Mouse (Mus musculus): ENCODE data around the gene Ccnt2.
"Not testable (repeated sequence)": the region's sequence is repeated elsewhere in the genome, so short reads cannot be mapped to it uniquely, and the experiment has no call there.

DNA sequence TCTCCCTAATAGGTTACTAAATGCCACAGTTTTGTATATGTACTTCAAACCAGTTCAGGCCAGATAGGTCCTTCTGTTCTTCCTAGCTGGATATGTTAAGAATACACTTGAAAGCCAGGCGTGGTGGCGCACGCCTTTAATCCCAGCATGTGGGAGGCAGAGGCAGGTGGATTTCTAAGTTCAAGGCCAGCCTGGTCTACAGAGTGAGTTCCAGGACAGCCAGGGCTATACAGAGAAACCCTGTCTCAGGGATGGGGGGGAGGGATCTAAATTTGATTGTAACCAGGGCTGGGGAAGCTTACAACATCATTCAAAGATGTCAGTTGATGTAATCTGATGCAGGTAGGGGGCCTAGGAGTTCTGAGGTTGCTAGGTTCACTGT, 16.8 kb upstream of the Ccnt2 start:
- not testable (repeated sequence) for TF ChIP-seq CTCF, EP300 (IDR thresholded peaks at IDR 0.05; ENCODE audit: low read depth)

Measured in liver, postnatal 0 days (tissue).